Mouse (Mus musculus) T-cell, adult 66 days (primary cell): ENCODE measurements around the gene Gm3526. TPM values are rescaled to one million over a fixed set of nuclear protein-coding genes. Genes with fewer than 3 reads are reported as not detected.

ENCODE experiments used
- total RNA-seq, 2 experiments: library from RNA; stranded (reverse); gene quantifications; 3 replicates in 1 of 2; 4 replicates in 1 of 2; pipeline ENCODE4 v1.2.4; 2023

Gene Gm3526
- not detected for total RNA-seq

DNA sequence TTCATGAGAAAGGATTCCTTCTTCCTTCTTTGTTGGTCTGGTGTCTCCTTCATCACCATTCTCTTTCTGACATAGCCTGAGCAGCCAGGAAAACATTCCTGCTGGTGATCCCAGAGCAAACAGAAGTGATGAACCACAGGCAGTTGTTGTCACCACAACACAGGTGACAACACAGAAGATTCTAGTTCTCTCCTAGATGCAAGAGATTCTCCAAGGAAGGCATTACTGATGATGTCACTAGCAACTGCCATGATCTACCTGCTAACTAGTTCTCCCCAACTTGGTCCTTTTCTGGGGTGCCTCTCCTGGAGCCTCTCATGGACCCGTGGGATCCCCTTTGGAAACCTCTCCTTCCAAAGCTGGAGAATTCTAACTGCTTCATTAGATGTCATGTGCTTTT, at the start of gene Gm3526:
TSS of gene Gm3526 (minus strand) at position 101 of the 400 bp plus-strand sequence.

Other genes with a start within 250 kb of the Gm3526 start
- not detected for gene Gm3298, start 244.7 kb downstream of the Gm3526 start, total RNA-seq
- gene 4930555G01Rik, start 210.0 kb downstream of the Gm3526 start, total RNA-seq, result not detected
- gene Gm8281, start 189.5 kb downstream of the Gm3526 start, total RNA-seq, result under 1 TPM in 1 of 2 experiments, not detected in 1; 0.29 TPM
- gene Gm8279, start 129.1 kb downstream of the Gm3526 start, total RNA-seq, result not detected
- gene Gm3317, start 96.0 kb downstream of the Gm3526 start, total RNA-seq, result not detected
- gene Gm8271, start 74.8 kb downstream of the Gm3526 start, total RNA-seq, result not detected
- not detected for gene Gm3542, start 74.3 kb upstream of the Gm3526 start, total RNA-seq
- not detected for gene Gm3500, start 128.5 kb upstream of the Gm3526 start, total RNA-seq
- 1 to 10 TPM in 1 of 2 experiments, under 1 TPM in 1; 0.76 to 1.2 TPM for gene Gm3194, start 194.9 kb upstream of the Gm3526 start, total RNA-seq
- not detected for gene Gm8246, start 217.2 kb upstream of the Gm3526 start, total RNA-seq
- gene Gm3187, start 223.6 kb upstream of the Gm3526 start, total RNA-seq, result not detected
- under 1 TPM in 1 of 2 experiments, not detected in 1; 0.71 TPM for gene Gm3488, start 241.1 kb upstream of the Gm3526 start, total RNA-seq